Mouse (Mus musculus): ENCODE measurements at regions not wholly inside any gene's neighbourhood (a gene's known extent, or its start where the extent isn't known, plus 50 kb on each side); places are given as distances from the start of the nearest gene placed in this dataset.

DNA sequence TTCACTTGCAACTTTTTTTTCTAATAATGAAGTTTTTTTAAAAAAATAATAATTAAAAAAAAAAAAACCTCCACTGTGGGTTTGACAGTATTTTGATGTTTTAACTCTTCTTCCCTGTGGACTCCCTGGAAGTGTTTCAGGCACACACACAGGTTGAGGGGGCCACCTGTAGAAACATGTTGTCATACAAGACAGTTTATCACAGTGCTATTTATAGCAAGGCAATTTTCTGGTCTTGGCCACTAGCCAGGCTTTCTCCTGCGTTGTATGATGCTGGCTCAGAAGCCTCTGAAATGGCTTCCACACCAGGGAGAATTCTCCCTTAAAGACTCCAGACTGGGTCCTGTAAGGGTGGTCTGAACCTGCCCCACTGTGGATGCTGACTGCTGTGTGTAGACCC, 59.9 kb upstream of the Serbp1 start:
- no peaks in the 10 kb centered on the region for H3K4me1 ChIP-seq (ENCODE audit: control insufficient read depth, insufficient read depth, insufficient read length)
- WGBS, result 11% methylated on average over 1 of the region's 1 CpGs
- H3K27me3 ChIP-seq (ENCODE audit: control insufficient read depth, insufficient read depth, low read length), result no peaks in the 10 kb centered on the region
- H3K27ac ChIP-seq (ENCODE audit: insufficient read depth, low read length), result no peak overlapping the region
- TF ChIP-seq CTCF (IDR thresholded peaks at IDR 0.05; ENCODE audit: extremely low read depth, insufficient read depth, insufficient read length, insufficient replicate concordance) (no peak), POLR2A (IDR thresholded peaks at IDR 0.05; ENCODE audit: low read depth, low read length) (no peak)
- no peak overlapping the region for H3K4me3 ChIP-seq (ENCODE audit: extremely low read depth, insufficient read depth, insufficient read length)
- DNase-seq (ENCODE audit: low read depth in 1 of 2, low spot score in 2 of 2), result no peak
- H3K36me3 ChIP-seq (ENCODE audit: control insufficient read depth, insufficient read depth, low read length), result no peaks in the 10 kb centered on the region

DNA sequence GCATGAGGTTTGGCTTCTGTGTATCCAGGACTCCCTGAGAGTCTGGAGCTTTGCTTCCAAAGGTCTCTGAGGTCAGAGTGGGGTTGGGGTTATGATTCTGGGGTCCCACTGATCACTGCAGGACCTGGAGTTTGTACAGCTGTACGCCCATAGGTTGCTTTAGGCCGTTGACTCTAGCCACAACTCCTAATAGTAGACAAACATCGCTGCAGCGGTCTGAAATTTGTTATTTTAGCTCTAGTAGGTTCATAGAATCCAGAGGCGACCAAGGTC, 67.4 kb upstream of the Serbp1 start:
- no peaks in the 10 kb centered on the region for H3K27me3 ChIP-seq (ENCODE audit: control insufficient read depth, insufficient read depth, low read length)
- no peaks in the 10 kb centered on the region for H3K36me3 ChIP-seq (ENCODE audit: control insufficient read depth, insufficient read depth, low read length)
- TF ChIP-seq POLR2A (IDR thresholded peaks at IDR 0.05; ENCODE audit: low read depth, low read length) (no peak), CTCF (IDR thresholded peaks at IDR 0.05; ENCODE audit: extremely low read depth, insufficient read depth, insufficient read length, insufficient replicate concordance) (no peak)
- 95% methylated on average over 5 of the region's 5 CpGs for WGBS
- no peaks in the 10 kb centered on the region for H3K4me1 ChIP-seq (ENCODE audit: control insufficient read depth, insufficient read depth, insufficient read length)
- no peak overlapping the region for H3K27ac ChIP-seq (ENCODE audit: insufficient read depth, low read length)
- DNase-seq (ENCODE audit: low read depth in 1 of 2, low spot score in 2 of 2), result no peak
- no peak overlapping the region for H3K4me3 ChIP-seq (ENCODE audit: extremely low read depth, insufficient read depth, insufficient read length)

DNA sequence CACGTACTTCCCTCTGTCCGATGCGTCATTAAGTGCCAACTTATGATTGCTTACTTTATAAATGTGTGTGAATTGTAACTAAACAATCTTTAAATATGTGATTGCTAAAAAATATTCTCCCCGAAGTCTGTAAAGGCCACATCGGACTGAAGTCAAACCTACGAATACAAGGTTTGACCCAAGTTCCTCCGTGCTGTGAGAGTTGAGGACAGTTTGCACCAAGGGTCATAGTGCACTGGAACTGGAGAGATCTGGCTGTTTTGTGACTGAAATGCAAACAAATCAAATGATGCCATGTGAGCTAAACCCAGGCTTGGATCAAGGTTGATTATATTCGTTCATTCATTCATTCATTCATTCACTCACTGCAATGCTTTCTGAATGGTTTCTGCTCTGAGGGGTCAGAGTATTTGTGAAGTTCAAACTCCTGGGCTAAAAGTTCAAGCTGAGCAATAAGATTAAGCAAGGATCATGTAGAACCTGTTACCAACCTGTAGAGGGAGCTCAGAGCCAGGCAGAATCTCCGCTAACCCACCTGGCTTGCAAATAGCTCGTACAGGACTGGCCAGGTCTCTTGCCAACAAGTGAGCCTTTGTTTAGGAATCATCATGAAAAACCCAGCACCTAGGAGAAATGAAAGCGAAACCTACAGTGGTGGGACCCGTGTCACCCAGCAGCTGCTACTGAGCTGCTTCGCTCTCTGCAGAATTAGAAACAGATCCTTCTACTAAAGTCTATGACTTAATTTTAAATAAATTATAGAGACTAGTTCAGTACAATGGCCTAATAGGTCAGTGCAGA, 67.9 kb upstream of the Serbp1 start:
- Histone ChIP-seq H3K36me3 (ENCODE audit: control insufficient read depth, insufficient read depth, low read length) (no peaks in the 10 kb centered on the region), H3K4me1 (ENCODE audit: control insufficient read depth, insufficient read depth, insufficient read length) (no peaks in the 10 kb centered on the region), H3K27me3 (ENCODE audit: control insufficient read depth, insufficient read depth, low read length) (no peaks in the 10 kb centered on the region), H3K27ac (ENCODE audit: insufficient read depth, low read length) (no peak overlapping the region), H3K4me3 (ENCODE audit: extremely low read depth, insufficient read depth, insufficient read length) (no peak overlapping the region)
- WGBS, result 45% methylated on average over 13 of the region's 13 CpGs
- peak; percentile 65; the same call in 1 of the 2 replicates for TF ChIP-seq CTCF (IDR thresholded peaks at IDR 0.05; ENCODE audit: extremely low read depth, insufficient read depth, insufficient read length, insufficient replicate concordance)
- TF ChIP-seq POLR2A (IDR thresholded peaks at IDR 0.05; ENCODE audit: low read depth, low read length), result no peak
- DNase-seq (ENCODE audit: low read depth in 1 of 2, low spot score in 2 of 2), result peak; percentile 28 to 41

DNA sequence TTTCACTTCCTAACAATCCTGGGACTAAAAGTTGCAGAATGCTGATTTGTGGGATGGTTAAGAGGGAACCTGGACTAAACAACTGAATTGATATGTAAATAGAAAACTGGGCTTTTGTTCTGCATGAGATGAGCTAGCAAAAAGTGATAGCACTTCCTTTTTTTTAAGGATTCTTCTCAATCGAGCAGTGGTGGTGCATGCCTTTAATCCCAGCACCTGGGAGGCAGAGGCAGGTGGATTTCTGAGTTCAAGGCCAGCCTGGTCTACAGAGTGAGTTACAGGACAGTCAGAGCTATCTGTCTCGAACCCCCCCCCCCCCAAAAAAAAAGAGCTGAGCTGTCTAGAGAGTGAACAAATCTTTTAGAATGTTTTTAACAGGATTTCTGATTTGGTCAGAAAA, 69.2 kb upstream of the Serbp1 start:
- DNase-seq (ENCODE audit: low read depth in 1 of 2, low spot score in 2 of 2), result no peak
- Histone ChIP-seq H3K4me1 (ENCODE audit: control insufficient read depth, insufficient read depth, insufficient read length) (no peaks in the 10 kb centered on the region), H3K4me3 (ENCODE audit: extremely low read depth, insufficient read depth, insufficient read length) (no peak overlapping the region), H3K36me3 (ENCODE audit: control insufficient read depth, insufficient read depth, low read length) (no peaks in the 10 kb centered on the region), H3K27me3 (ENCODE audit: control insufficient read depth, insufficient read depth, low read length) (no peaks in the 10 kb centered on the region), H3K27ac (ENCODE audit: insufficient read depth, low read length) (no peak overlapping the region)
- TF ChIP-seq POLR2A (IDR thresholded peaks at IDR 0.05; ENCODE audit: low read depth, low read length) (no peak), CTCF (IDR thresholded peaks at IDR 0.05; ENCODE audit: extremely low read depth, insufficient read depth, insufficient read length, insufficient replicate concordance) (no peak)
- WGBS, result 25% methylated on average over 2 of the region's 2 CpGs

DNA sequence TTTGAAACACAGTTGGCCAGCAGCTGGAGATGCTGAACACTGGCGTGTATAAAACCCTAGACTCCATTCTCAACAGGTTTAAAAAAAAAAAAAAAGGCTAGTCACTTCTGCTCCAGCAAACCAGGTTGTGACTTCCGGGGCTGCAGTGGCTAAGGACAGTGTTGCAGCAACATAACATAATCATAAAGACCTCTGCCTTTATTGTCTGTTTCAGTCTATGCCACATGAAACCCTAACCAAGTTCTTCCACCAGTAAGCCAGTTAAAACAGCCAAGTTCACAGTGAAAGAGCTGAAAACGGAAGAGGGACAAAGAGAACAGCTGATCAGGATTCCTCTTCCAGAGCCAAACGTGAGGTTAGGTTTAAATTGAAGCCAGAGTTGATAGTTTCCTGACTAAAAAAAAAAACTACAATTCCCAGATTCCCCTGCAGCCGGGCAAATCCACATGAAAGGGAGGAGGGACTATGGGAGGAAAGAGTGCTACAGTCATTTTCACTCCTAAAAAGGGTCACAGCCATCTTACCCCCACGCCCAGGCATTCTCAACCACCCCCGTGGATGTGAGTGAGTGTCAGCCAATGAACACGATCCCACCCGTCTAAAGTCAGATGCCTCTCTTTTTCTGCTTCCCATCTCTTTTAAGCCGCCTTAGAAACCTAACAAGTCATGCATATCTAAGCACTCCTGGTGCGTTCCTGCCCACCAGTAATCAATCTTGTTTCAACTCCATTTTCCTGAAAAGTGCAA, 69.8 kb upstream of the Serbp1 start:
- 0 out of 2 replicates have a peak overlapping the region, but pooled peaks have one; percentile 13 for H3K4me3 ChIP-seq (ENCODE audit: extremely low read depth, insufficient read depth, insufficient read length)

DNA sequence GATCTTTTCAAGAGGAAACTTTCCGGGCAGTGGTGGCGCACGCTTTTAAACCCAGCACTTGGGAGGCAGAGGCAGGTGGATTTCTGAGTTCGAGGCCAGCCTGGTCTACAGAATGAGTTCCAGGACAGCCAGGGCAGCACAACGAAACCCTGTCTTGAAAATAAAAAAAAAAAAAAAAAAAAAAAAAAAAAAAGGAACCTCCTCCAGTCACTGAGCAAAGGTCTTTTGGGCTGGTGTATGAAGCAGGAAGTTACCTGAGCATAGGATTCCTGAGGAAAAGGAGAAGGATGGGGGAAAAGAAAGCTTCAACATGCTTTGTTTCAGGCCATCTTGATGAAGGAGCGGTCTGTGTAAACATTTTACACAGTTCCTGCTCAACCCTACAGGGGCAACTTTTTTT, 72.9 kb upstream of the Serbp1 start:
- Histone ChIP-seq H3K4me1 (ENCODE audit: control insufficient read depth, insufficient read depth, insufficient read length) (no peaks in the 10 kb centered on the region), H3K4me3 (ENCODE audit: extremely low read depth, insufficient read depth, insufficient read length) (no peak overlapping the region), H3K27me3 (ENCODE audit: control insufficient read depth, insufficient read depth, low read length) (no peaks in the 10 kb centered on the region), H3K27ac (ENCODE audit: insufficient read depth, low read length) (no peak overlapping the region), H3K36me3 (ENCODE audit: control insufficient read depth, insufficient read depth, low read length) (no peaks in the 10 kb centered on the region)
- TF ChIP-seq POLR2A (IDR thresholded peaks at IDR 0.05; ENCODE audit: low read depth, low read length) (no peak), CTCF (IDR thresholded peaks at IDR 0.05; ENCODE audit: extremely low read depth, insufficient read depth, insufficient read length, insufficient replicate concordance) (no peak)
- DNase-seq (ENCODE audit: low read depth in 1 of 2, low spot score in 2 of 2), result no peak
- 83% methylated on average over 6 of the region's 6 CpGs for WGBS

More for the DNA sequence above, 69.8 kb upstream of the Serbp1 start:
- 39% methylated on average over 11 of the region's 11 CpGs for WGBS
- H3K27ac ChIP-seq (ENCODE audit: insufficient read depth, low read length), result no peak overlapping the region
- no peak for TF ChIP-seq POLR2A (IDR thresholded peaks at IDR 0.05; ENCODE audit: low read depth, low read length)
- no peak for TF ChIP-seq CTCF (IDR thresholded peaks at IDR 0.05; ENCODE audit: extremely low read depth, insufficient read depth, insufficient read length, insufficient replicate concordance)
- no peak for DNase-seq (ENCODE audit: low read depth in 1 of 2, low spot score in 2 of 2)
- no peaks in the 10 kb centered on the region for H3K4me1 ChIP-seq (ENCODE audit: control insufficient read depth, insufficient read depth, insufficient read length)
- no peaks in the 10 kb centered on the region for H3K27me3 ChIP-seq (ENCODE audit: control insufficient read depth, insufficient read depth, low read length)
- no peaks in the 10 kb centered on the region for H3K36me3 ChIP-seq (ENCODE audit: control insufficient read depth, insufficient read depth, low read length)

DNA sequence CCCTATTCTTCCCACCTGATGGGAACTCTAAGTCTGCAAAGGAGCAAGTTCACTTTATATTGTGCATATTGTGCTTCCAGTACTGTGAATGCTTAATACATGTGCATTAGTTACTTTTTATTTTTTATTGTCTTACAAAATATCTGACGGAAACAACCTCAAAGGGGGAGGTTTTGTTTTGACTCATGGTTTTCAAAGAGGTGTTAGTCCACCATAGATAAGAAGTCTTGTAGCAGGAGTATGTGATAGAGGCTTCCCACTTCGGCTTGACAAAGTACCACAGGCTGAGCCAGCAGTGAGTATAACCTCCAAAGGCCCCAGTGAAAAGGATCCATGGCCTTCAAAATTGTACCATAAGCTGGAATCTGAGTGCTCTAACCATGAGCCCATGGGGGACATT, 74.0 kb upstream of the Serbp1 start:
- Histone ChIP-seq H3K36me3 (ENCODE audit: control insufficient read depth, insufficient read depth, low read length) (no peaks in the 10 kb centered on the region), H3K4me1 (ENCODE audit: control insufficient read depth, insufficient read depth, insufficient read length) (no peaks in the 10 kb centered on the region), H3K27me3 (ENCODE audit: control insufficient read depth, insufficient read depth, low read length) (no peaks in the 10 kb centered on the region; the same call in 1 of the 2 replicates), H3K4me3 (ENCODE audit: extremely low read depth, insufficient read depth, insufficient read length) (no peak overlapping the region), H3K27ac (ENCODE audit: insufficient read depth, low read length) (no peak overlapping the region)
- WGBS, result 76% methylated on average over 2 of the region's 2 CpGs
- DNase-seq (ENCODE audit: low read depth in 1 of 2, low spot score in 2 of 2), result no peak
- TF ChIP-seq CTCF (IDR thresholded peaks at IDR 0.05; ENCODE audit: extremely low read depth, insufficient read depth, insufficient read length, insufficient replicate concordance) (no peak), POLR2A (IDR thresholded peaks at IDR 0.05; ENCODE audit: low read depth, low read length) (no peak)
